Mouse (Mus musculus) myocyte (in vitro differentiated cells): ENCODE measurements around the gene Slc40a1. TPM values are rescaled to one million over a fixed set of nuclear protein-coding genes. Genes with fewer than 3 reads are reported as not detected.

ENCODE experiments used
- H3K27me3 ChIP-seq: one replicate; pipeline ENCODE4 v1.6.1; 2011; ENCODE audit not compliant: control insufficient read depth, insufficient read depth, insufficient read length
- H3K36me3 ChIP-seq: one replicate; pipeline ENCODE4 v1.6.1; 2011; ENCODE audit not compliant: control insufficient read depth, insufficient read depth
- H3K4me2 ChIP-seq: one replicate; pipeline ENCODE4 v1.6.1; 2011; ENCODE audit warnings: low read depth, control low read depth
- H3K4me3 ChIP-seq: one replicate; pipeline ENCODE4 v1.5.1; 2011; ENCODE audit warnings: mild to moderate bottlenecking, control low read depth, moderate library complexity
- H3K79me2 ChIP-seq: one replicate; pipeline ENCODE4 v1.6.1; 2011; ENCODE audit not compliant: control insufficient read depth, insufficient read depth
- H3ac ChIP-seq: one replicate; pipeline ENCODE4 v1.6.1; 2011; ENCODE audit not compliant: control insufficient read depth, insufficient read length
- CEBPB ChIP-seq: IDR thresholded peaks from 2 replicates; pipeline ENCODE4 v1.6.1; 2011; ENCODE audit warnings: mild to moderate bottlenecking, moderate library complexity; ENCODE audit not compliant: poor library complexity, insufficient read depth, severe bottlenecking
- E2F4 ChIP-seq: IDR thresholded peaks from one replicate; pipeline ENCODE4 v1.6.1; 2011; ENCODE audit warnings: mild to moderate bottlenecking, control low read depth, moderate library complexity; ENCODE audit not compliant: insufficient read depth
- MAX ChIP-seq: IDR thresholded peaks from one replicate; pipeline ENCODE4 v1.6.1; 2011; ENCODE audit warnings: low read depth, mild to moderate bottlenecking, control low read depth
- MYOD1 ChIP-seq, 3 experiments: IDR thresholded peaks; one replicate each; pipeline ENCODE4 v1.6.1; 2011; ENCODE audit warnings: control low read depth in 2 of 3, low read depth in 2 of 3, mild to moderate bottlenecking in 2 of 3, moderate library complexity in 1 of 3; ENCODE audit not compliant: insufficient read length in 2 of 3, control insufficient read depth in 1 of 3
- MYOG ChIP-seq, 3 experiments: IDR thresholded peaks; one replicate each; pipeline ENCODE4 v1.6.1; 2011; ENCODE audit warnings: control low read depth in 2 of 3, low read depth in 2 of 3, mild to moderate bottlenecking in 2 of 3; ENCODE audit not compliant: insufficient read length in 2 of 3, control insufficient read depth in 1 of 3, insufficient read depth in 1 of 3
- POLR2A ChIP-seq: IDR thresholded peaks from one replicate; pipeline ENCODE4 v1.6.1; 2011; ENCODE audit warnings: low read depth, mild to moderate bottlenecking, control low read depth, moderate library complexity; ENCODE audit not compliant: insufficient read length
- POLR2AphosphoS2 ChIP-seq: IDR thresholded peaks from one replicate; pipeline ENCODE4 v1.6.1; 2011; ENCODE audit warnings: low read depth, control low read depth; ENCODE audit not compliant: insufficient read length
- REST ChIP-seq: IDR thresholded peaks from one replicate; pipeline ENCODE4 v1.6.1; 2011; ENCODE audit warnings: mild to moderate bottlenecking, control low read depth, moderate library complexity; ENCODE audit not compliant: insufficient read depth, insufficient read length
- SRF ChIP-seq: IDR thresholded peaks from one replicate; pipeline ENCODE4 v1.6.1; 2011; ENCODE audit warnings: low read depth; ENCODE audit not compliant: control insufficient read depth, insufficient read length
- TCF12 ChIP-seq: IDR thresholded peaks from one replicate; pipeline ENCODE4 v1.6.1; 2011; ENCODE audit warnings: mild to moderate bottlenecking, control low read depth; ENCODE audit not compliant: poor library complexity, insufficient read depth, severe bottlenecking
- TCF3 ChIP-seq: IDR thresholded peaks from one replicate; pipeline ENCODE4 v1.6.1; 2011; ENCODE audit warnings: low read depth, control low read depth; ENCODE audit not compliant: insufficient read length
- USF1 ChIP-seq: IDR thresholded peaks from one replicate; pipeline ENCODE4 v1.6.1; 2011; ENCODE audit warnings: low read depth, mild to moderate bottlenecking, control low read depth, moderate library complexity
- polyA plus RNA-seq: library from polyadenylated mRNA; unstranded; fragments of >200 nt; fragmentation: generic; extraction: Trizol; gene quantifications from one replicate; pipeline ENCODE4 v1.2.1, GENCODE M21; 2012; ENCODE audit warnings: missing spikeins

Slc40a1 gene
- polyA plus RNA-seq, 1 experiment: 21.7 TPM

DNA sequence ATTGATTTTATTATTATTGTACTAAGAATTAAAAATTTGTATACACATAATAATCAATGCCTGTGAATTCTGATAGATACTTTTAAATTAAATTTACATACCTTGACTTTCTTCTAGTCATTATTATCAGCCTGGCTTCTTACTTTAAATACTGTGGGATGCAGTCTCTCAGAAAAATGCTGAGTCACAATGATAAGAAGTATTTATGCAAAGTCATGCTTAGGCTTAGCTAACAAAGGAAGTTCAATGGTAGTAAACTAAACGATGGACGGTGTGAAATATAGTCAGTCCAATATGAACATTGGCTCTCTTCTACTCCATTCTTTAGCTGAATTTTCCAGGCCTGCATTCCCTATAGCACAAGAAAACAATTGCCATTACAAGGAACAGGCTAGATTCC is 53.1 kb downstream of the Slc40a1 start:
- H3K4me3 ChIP-seq: no peak overlapping the region
- H3K79me2 ChIP-seq: no peaks in the 10 kb centered on the region
- no peaks in the 10 kb centered on the region for H3K36me3 ChIP-seq
- H3ac ChIP-seq: no peak overlapping the region
- H3K27me3 ChIP-seq: no peaks in the 10 kb centered on the region
- no peak overlapping the region for H3K4me2 ChIP-seq
- TF ChIP-seq CEBPB: no peak
- no peak for TF ChIP-seq TCF3
- TF ChIP-seq MYOD1 (IDR thresholded peaks at IDR 0.05; ENCODE audit: control insufficient read depth in 1 of 3, insufficient read length in 2 of 3, low read depth in 2 of 3): no peak
- TF ChIP-seq POLR2A: no peak
- no peak for TF ChIP-seq REST
- TF ChIP-seq E2F4: no peak

- Histone ChIP-seq H3ac (no peak overlapping the region), H3K27me3 (no peaks in the 10 kb centered on the region), H3K4me2 (no peak overlapping the region), H3K4me3 (no peak overlapping the region), H3K36me3 (no peaks in the 10 kb centered on the region), H3K79me2 (no peaks in the 10 kb centered on the region)
- TF ChIP-seq MYOD1 (IDR thresholded peaks at IDR 0.05; ENCODE audit: control insufficient read depth in 1 of 3, insufficient read length in 2 of 3, low read depth in 2 of 3) (no peak), REST (no peak), TCF3 (no peak)
These were observed 57.7 kb downstream of the Slc40a1 start for GRCm38 (mm10) chr1:45868479-45869137.

GRCm38 (mm10) chr1:45868050-45868449 is 58.3 kb downstream of the Slc40a1 start:
- TF ChIP-seq E2F4 (no peak), POLR2A (no peak), USF1 (no peak), TCF3 (no peak), SRF (no peak), MYOG (IDR thresholded peaks at IDR 0.05; ENCODE audit: control insufficient read depth in 1 of 3, insufficient read depth in 1 of 3, insufficient read length in 2 of 3, low read depth in 2 of 3) (no peak), MAX (no peak), POLR2AphosphoS2 (no peak), REST (no peak), MYOD1 (IDR thresholded peaks at IDR 0.05; ENCODE audit: control insufficient read depth in 1 of 3, insufficient read length in 2 of 3, low read depth in 2 of 3) (no peak), CEBPB (no peak), TCF12 (no peak)
- H3K4me3 ChIP-seq: no peak overlapping the region
- H3K27me3 ChIP-seq: no peaks in the 10 kb centered on the region
- H3K79me2 ChIP-seq: no peaks in the 10 kb centered on the region
- H3K36me3 ChIP-seq: no peaks in the 10 kb centered on the region
- H3ac ChIP-seq: no peak overlapping the region
- H3K4me2 ChIP-seq: no peak overlapping the region

DNA sequence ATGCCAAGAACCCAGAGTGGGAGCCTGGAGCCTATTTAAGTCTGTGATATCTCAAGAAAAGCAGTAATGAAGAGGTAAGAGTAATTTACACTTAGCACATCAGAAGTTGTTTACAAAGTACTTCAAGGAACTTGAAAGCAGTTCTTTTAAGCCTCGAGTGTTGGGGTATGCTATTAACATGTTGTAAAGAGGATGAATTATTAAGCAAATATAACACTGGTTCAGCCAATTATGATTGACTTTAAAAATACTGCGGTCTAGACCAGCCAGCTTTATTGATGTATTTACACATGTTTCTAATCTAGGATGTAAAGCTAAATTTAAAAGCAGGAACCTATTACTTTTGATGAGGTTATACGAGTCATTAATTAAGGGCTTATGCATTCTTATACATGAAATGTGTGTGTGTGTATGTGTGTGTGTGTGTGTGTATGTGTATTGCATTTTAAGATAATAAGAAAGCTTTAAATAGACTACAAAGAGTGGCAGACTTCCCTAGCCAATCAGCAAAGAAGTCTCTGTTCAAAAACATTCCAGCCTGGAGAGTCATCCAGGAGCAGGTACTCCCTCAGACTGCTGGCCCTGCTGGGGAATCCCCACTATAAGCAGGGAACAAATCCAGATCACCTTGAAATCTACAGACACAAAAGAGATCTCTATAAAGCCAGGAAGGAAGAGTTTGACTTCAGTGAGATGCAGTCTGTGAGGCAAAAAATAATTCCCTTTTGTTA is 59.9 kb downstream of the Slc40a1 start:
- Histone ChIP-seq H3ac (no peak overlapping the region), H3K4me3 (no peak overlapping the region), H3K36me3 (no peaks in the 10 kb centered on the region), H3K4me2 (no peak overlapping the region), H3K79me2 (no peaks in the 10 kb centered on the region), H3K27me3 (no peaks in the 10 kb centered on the region)
- TF ChIP-seq MYOD1 (IDR thresholded peaks at IDR 0.05; ENCODE audit: control insufficient read depth in 1 of 3, insufficient read length in 2 of 3, low read depth in 2 of 3): no peak
- no peak for TF ChIP-seq TCF3
- no peak for TF ChIP-seq MYOG (IDR thresholded peaks at IDR 0.05; ENCODE audit: control insufficient read depth in 1 of 3, insufficient read depth in 1 of 3, insufficient read length in 2 of 3, low read depth in 2 of 3)
- no peak for TF ChIP-seq MAX
- TF ChIP-seq POLR2AphosphoS2: no peak
- no peak for TF ChIP-seq TCF12
- TF ChIP-seq CEBPB: no peak
- TF ChIP-seq E2F4: no peak
- TF ChIP-seq POLR2A: no peak
- TF ChIP-seq REST: no peak
- TF ChIP-seq USF1: no peak
- no peak for TF ChIP-seq SRF

GRCm38 (mm10) chr1:45865727-45866126 is 60.6 kb downstream of the Slc40a1 start:
- Histone ChIP-seq H3K36me3 (no peaks in the 10 kb centered on the region), H3K27me3 (no peaks in the 10 kb centered on the region), H3K4me2 (no peak overlapping the region), H3ac (no peak overlapping the region), H3K4me3 (no peak overlapping the region), H3K79me2 (no peaks in the 10 kb centered on the region)
- no peak for TF ChIP-seq MYOG (IDR thresholded peaks at IDR 0.05; ENCODE audit: control insufficient read depth in 1 of 3, insufficient read depth in 1 of 3, insufficient read length in 2 of 3, low read depth in 2 of 3)
- TF ChIP-seq CEBPB: no peak
- TF ChIP-seq SRF: no peak
- no peak for TF ChIP-seq USF1
- TF ChIP-seq POLR2AphosphoS2: no peak
- no peak for TF ChIP-seq REST
- no peak for TF ChIP-seq TCF12
- TF ChIP-seq POLR2A: no peak
